Mouse (Mus musculus) midbrain, embryonic 10.5 days (tissue): Measurements from ENCODE around the gene Zfp553. TPM values are rescaled to one million over a fixed set of nuclear protein-coding genes. Genes with fewer than 3 reads are reported as not detected.
"Not testable (repeated sequence)": the region's sequence is repeated elsewhere in the genome, so short reads cannot be mapped to it uniquely, and the experiment has no call there.

Experiments
- DNase-seq: peaks from one replicate; pipeline ENCODE4 v3.0.0-alpha.2; 2017; ENCODE audit warnings: low spot score
- H3K27ac ChIP-seq: fragments of 300-500 bp; sonication (generic); replicated peaks from 2 replicates; pipeline ENCODE4 v1.5.1; 2016; ENCODE audit warnings: mild to moderate bottlenecking
- H3K27me3 ChIP-seq: fragments of 300-500 bp; sonication (generic); 2 replicates; pipeline ENCODE4 v1.6.1; 2016; ENCODE audit warnings: low read depth, mild to moderate bottlenecking; ENCODE audit not compliant: poor library complexity, severe bottlenecking
- H3K36me3 ChIP-seq: fragments of 300-500 bp; sonication (generic); 2 replicates; pipeline ENCODE4 v1.6.1; 2016; ENCODE audit warnings: mild to moderate bottlenecking, moderate library complexity
- H3K4me1 ChIP-seq: fragments of 300-500 bp; sonication (generic); 2 replicates; pipeline ENCODE4 v1.6.1; 2016
- H3K4me3 ChIP-seq: fragments of 300-500 bp; sonication (generic); 2 replicates; pipeline ENCODE4 v1.5.1; 2016; ENCODE audit warnings: mild to moderate bottlenecking, moderate library complexity
- H3K9me3 ChIP-seq: fragments of 300-500 bp; sonication (generic); replicated peaks from 2 replicates; pipeline ENCODE4 v1.6.1; 2016; ENCODE audit warnings: mild to moderate bottlenecking
- WGBS: fragments of 180-500 bp; shearing (Covaris S2); methylation state at CpG from one replicate; pipeline ENCODE4 v1.1.7; 2016; 5-methylcytosine and 5-hydroxymethylcytosine counted together
- polyA plus RNA-seq: library from polyadenylated mRNA; unstranded; fragments of >200 nt; fragmentation: Nextera tagmentation; extraction: Ambion mirVana; gene quantifications from 2 replicates; pipeline ENCODE4 v1.2.1, GENCODE M21; 2016

Gene Zfp553
- polyA plus RNA-seq, 1 experiment from 2014 or later: 75.4 TPM

DNA sequence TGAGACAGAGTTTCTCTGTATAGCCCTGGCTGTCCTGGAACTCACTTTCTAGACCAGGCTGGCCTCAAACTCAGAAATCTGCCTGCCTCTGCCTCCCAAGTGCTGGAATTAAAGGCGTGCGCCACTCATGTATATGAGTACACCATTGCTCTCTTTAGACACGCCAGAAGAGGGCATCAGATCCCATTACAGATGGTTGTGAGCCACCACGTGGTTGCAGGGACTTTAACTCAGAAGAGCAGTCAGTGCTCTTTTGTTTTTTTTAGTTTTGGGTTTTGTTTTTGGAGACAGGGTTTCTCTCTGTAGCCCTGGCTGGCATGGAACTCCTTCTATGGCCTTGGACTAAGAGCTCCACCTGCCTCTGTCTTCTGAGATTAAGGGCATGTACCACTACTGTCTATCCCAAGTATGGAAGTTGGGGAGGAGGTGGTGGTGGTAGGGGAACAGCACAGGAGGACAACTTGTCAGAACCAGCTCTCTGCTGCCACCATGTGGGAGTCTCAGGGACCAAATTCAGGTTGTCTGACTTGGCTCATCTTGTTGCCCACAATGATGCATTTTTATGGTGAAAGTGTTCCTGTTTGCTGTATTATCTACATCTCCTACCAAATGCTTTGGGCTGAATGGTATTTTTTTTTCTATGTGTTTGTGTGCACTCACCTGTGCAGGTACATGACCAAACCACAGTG lies 4.1 kb upstream of the Zfp553 start:
- Histone ChIP-seq H3K4me3 (no peak overlapping the region), H3K4me1 (peaks cover 25% of the 10 kb centered on the region), H3K36me3 (peaks cover 66% of the 10 kb centered on the region), H3K27me3 (no peaks in the 10 kb centered on the region), H3K27ac (no peak overlapping the region), H3K9me3 (no peaks in the 10 kb centered on the region)
- WGBS: 73% methylated on average over 4 of the region's 4 CpGs
- DNase-seq: peak; percentile 61

DNA sequence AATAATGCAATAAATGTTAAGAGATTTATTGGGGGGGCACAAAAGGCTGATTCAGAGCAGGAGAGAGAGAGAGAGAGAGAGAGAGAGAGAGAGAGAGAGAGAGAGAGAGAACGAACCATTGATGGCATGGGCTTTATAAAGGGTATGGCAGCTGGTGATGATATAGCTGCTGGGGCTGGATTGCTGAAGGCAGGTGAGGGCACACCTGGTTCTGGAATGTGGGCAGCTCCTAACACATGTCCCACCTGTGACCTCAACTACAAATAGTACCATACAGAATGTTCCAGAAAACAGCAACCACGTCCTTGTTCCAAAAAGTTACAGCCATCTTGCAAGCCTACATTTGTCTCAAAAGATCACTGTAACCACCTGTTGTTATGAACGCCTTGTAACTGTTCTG lies 1.5 kb upstream of the Zfp553 start:
- Histone ChIP-seq H3K27ac (peak overlapping the region; percentile 100), H3K27me3 (no peaks in the 10 kb centered on the region), H3K4me1 (peaks cover 40% of the 10 kb centered on the region), H3K4me3 (peak overlapping the region; percentile 98), H3K9me3 (peaks cover 17% of the 10 kb centered on the region), H3K36me3 (peaks cover 67% of the 10 kb centered on the region)
- no peak for DNase-seq
- 86% methylated on average over 3 of the region's 3 CpGs for WGBS

DNA sequence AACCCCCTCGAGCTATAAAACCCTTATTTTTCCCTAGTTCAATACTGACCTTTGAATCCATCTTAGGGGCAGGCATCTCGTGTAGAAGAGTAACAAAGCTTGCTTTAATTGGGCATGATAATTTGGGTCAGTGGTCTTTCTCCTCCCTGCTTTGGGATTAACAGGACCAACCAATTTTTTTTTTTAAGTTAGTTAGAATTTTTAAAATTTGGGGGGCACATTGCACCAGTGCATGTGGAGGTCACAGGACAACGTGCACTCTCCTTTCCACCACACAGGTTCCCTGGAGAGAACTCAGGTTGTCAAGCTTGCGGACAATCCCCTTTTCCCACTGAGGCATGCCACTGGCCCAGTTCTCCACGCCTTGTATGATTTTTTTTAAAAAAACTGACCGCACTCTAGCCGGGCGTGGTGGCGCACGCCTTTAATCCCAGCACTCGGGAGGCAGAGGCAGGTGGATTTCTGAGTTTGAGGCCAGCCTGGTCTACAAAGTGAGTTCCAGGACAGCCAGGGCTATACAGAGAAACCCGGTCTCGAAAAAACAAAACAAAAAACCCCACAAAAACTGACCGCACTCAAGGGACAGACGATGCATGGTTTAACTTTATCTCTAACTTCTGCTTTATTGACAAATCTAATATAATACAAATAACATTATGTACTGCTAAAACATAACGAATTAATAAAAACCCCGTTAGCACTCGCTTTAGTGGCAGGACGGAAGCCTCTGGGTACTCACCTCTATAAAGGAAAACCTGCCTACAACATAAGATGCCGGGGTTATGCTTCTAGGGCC lies 837 bp upstream of the Zfp553 start:
- peaks cover 24% of the 10 kb centered on the region for H3K9me3 ChIP-seq
- peaks cover 71% of the 10 kb centered on the region for H3K36me3 ChIP-seq
- WGBS: 14% methylated on average over 20 of the region's 20 CpGs
- DNase-seq: no peak
- no peaks in the 10 kb centered on the region for H3K27me3 ChIP-seq
- peaks cover 40% of the 10 kb centered on the region for H3K4me1 ChIP-seq
- peak overlapping the region; percentile 98 for H3K4me3 ChIP-seq
- H3K27ac ChIP-seq: peak overlapping the region; percentile 100

DNA sequence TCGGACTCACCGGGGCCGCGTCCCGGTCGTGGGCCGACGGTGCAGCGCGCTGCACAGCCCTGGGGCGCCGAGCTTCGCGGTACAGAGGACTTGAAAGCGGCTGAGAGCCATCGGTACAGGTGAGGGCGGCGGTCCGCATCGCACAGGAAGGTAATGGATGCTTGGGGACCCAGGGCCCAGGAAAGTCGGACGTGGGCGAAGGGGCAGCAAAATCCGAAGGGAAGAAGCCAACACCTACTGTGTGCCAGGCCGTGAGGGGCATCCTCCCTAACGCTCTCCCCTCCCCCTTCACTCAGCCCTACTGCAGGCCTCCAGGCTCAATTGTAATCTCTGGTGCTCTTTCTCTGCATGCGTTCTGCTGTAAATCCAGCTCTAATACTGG lies 498 bp downstream of the Zfp553 start:
- peak overlapping the region; percentile 100 for H3K27ac ChIP-seq
- no peak for DNase-seq
- H3K4me1 ChIP-seq: peaks cover 40% of the 10 kb centered on the region
- H3K9me3 ChIP-seq: peaks cover 24% of the 10 kb centered on the region
- no peaks in the 10 kb centered on the region for H3K27me3 ChIP-seq
- peaks cover 73% of the 10 kb centered on the region for H3K36me3 ChIP-seq
- peak overlapping the region; percentile 98 for H3K4me3 ChIP-seq
- under 1% methylated on average over 25 of the region's 27 CpGs for WGBS

DNA sequence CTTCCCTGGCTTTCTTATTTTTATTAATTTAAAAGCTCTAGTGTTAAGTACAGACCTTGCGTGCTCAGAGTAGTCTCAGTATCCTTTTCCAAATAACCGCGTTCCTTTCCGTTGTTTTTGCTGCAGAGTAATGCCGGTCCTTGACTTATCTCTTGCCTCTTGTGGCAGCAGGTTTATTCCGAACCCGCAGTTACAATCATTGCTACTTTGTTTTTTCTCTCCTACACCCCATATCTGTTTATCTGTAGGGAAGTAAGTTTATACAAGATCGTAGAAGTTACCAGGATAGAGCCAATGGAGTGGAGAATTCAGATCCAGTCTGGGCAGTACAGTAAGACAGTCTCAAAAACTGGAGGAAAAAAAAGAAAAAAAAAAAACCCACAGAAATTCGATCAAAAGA lies 904 bp downstream of the Zfp553 start:
- H3K36me3 ChIP-seq: peaks cover 74% of the 10 kb centered on the region
- H3K4me1 ChIP-seq: peaks cover 40% of the 10 kb centered on the region
- H3K9me3 ChIP-seq: peaks cover 24% of the 10 kb centered on the region
- DNase-seq: no peak
- peak overlapping the region; percentile 98 for H3K4me3 ChIP-seq
- peak overlapping the region; percentile 100 for H3K27ac ChIP-seq
- WGBS: 9% methylated on average over 9 of the region's 9 CpGs
- H3K27me3 ChIP-seq: no peaks in the 10 kb centered on the region

- peaks cover 40% of the 10 kb centered on the region for H3K4me1 ChIP-seq
- no peak for DNase-seq
- H3K4me3 ChIP-seq: peak overlapping the region; percentile 98
- 99% methylated on average over 2 of the region's 2 CpGs for WGBS
- peaks cover 74% of the 10 kb centered on the region for H3K36me3 ChIP-seq
- peak overlapping the region; percentile 100; the same call in 1 of the 2 replicates for H3K27ac ChIP-seq
- H3K9me3 ChIP-seq: peaks cover 24% of the 10 kb centered on the region
- H3K27me3 ChIP-seq: no peaks in the 10 kb centered on the region
These were observed 1.9 kb downstream of the Zfp553 start for GRCm38 (mm10) chr7:127234777-127235176.

- peaks cover 35% of the 10 kb centered on the region for H3K4me1 ChIP-seq
- H3K27me3 ChIP-seq: no peaks in the 10 kb centered on the region
- peak overlapping the region; percentile 85 for H3K4me3 ChIP-seq
- H3K36me3 ChIP-seq: peaks cover 48% of the 10 kb centered on the region
- DNase-seq: no peak
- H3K9me3 ChIP-seq: peaks cover 7% of the 10 kb centered on the region
- 32% methylated on average over 2 of the region's 2 CpGs for WGBS
- peak overlapping the region; percentile 96 for H3K27ac ChIP-seq
These were observed 10.6 kb downstream of the Zfp553 start for GRCm38 (mm10) chr7:127243361-127243867.

GRCm38 (mm10) chr7:127243870-127244657 lies 11.2 kb downstream of the Zfp553 start, which contains the start of gene Zfp771:
TSS of gene Zfp771 (plus strand) at chr7:127244274.
- peak within 1 kb of the TSS; percentile 85 for H3K4me3 ChIP-seq

DNA sequence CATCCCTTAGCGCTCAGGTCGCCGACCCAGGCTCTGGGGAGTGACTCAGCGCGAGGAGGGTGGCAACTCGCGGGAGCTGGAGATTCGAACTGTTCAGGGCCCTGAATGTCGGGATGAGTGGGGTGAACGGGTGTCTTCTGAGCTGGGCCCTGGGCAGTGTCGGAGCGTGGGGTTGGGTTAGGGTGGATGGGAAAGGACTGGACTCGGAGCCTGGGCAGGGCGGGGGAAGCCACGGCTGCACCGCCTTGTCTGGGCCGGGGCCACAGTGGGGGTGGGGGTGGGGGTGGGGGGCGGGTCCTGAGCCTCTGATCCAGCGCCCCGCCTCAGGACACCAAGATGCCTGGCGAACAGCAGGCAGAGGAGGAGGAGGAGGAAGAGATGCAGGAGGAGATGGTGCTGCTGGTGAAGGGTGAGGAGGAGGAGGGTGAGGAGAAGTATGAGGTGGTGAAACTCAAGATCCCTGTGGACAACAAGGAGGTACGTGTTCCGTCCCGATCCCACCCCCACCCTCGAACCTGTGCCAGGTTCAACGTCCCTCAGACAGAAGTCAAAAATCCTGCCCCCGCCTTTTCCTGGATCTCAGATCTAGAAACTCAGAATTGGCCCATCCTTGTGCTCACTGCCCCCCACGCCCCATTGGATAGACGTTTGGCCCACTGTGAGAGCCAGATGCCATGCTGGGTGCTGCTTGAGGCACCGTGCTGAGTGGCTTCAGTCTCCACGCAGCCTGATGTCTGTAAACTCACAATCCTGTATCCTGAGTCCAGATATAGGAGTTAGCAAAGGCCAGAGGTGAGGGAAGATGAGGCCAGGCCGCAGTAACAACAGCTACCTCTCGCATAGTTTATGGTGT lies 12.0 kb downstream of the Zfp553 start:
- H3K4me1 ChIP-seq: peaks cover 35% of the 10 kb centered on the region
- peaks cover 7% of the 10 kb centered on the region for H3K9me3 ChIP-seq
- peak overlapping the region; percentile 85 for H3K4me3 ChIP-seq
- 11% methylated on average over 32 of the region's 33 CpGs for WGBS
- no peaks in the 10 kb centered on the region for H3K27me3 ChIP-seq
- peak overlapping the region; percentile 96 for H3K27ac ChIP-seq
- DNase-seq: no peak
- peaks cover 46% of the 10 kb centered on the region for H3K36me3 ChIP-seq

More at GRCm38 (mm10) chr7:127243870-127244657, 11.2 kb downstream of the Zfp553 start, which contains the start of gene Zfp771:
- Histone ChIP-seq H3K27me3 (no peaks in the 10 kb centered on the region), H3K4me1 (peaks cover 35% of the 10 kb centered on the region), H3K36me3 (peaks cover 46% of the 10 kb centered on the region), H3K27ac (peak within 1 kb of the TSS; percentile 96), H3K9me3 (peaks cover 7% of the 10 kb centered on the region)
- WGBS: 1% methylated on average over 56 of the region's 56 CpGs
- DNase-seq: peak; percentile 94

DNA sequence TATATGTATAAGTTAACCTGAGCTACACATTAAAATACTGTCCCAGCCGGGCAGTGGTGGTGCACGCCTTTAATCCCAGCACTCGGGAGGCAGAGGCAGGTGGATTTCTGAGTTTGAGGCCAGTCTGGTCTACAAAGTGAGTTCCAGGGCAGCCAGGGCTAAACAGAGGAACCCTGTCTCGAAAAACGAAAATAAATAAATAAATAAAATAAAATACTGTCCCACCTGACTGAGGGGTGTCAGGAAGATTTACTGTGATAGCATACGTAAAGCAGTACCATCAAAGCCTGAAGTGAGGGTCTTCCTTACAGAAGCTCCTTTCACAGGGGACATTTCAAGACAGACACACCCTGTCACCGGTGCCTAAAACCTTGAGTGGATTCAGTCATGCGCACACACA lies 17.6 kb downstream of the Zfp553 start:
- peaks cover 33% of the 10 kb centered on the region for H3K4me1 ChIP-seq
- not testable (repeated sequence) for H3K4me3 ChIP-seq, DNase-seq, H3K27ac ChIP-seq, H3K27me3 ChIP-seq, H3K9me3 ChIP-seq
- WGBS: 95% methylated on average over 8 of the region's 8 CpGs
- peaks cover 60% of the 10 kb centered on the region for H3K36me3 ChIP-seq

DNA sequence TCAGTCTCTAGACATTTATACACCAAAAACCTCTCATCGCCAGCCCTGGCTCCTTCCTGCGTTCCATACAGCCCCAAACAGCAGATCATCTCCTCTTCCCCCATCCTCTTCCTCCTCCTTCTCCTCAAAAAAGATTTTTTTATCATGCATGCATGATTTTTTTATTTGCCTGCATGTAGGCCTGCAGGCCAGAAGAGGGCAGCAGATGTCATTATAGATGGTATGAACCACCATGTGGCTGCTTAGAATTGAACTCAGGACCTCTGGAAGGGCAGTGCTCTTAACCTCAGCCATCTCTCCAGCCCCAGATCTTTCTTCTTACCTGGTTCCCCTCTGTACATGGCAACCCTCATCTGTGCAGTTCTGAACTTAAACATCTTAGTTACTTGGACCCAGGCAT lies 19.6 kb downstream of the Zfp553 start:
- Histone ChIP-seq H3K4me1 (peaks cover 20% of the 10 kb centered on the region), H3K36me3 (peaks cover 59% of the 10 kb centered on the region), H3K9me3 (no peaks in the 10 kb centered on the region), H3K27me3 (no peaks in the 10 kb centered on the region), H3K4me3 (no peak overlapping the region), H3K27ac (no peak overlapping the region)
- DNase-seq: no peak
- 100% methylated on average over 2 of the region's 2 CpGs for WGBS
